Mouse (Mus musculus) forebrain, embryonic 15.5 days (tissue): Measurements from ENCODE around the gene Slc39a13. TPM values are rescaled to one million over a fixed set of nuclear protein-coding genes. Genes with fewer than 3 reads are reported as not detected.
"Not testable (repeated sequence)": the region's sequence is repeated elsewhere in the genome, so short reads cannot be mapped to it uniquely, and the experiment has no call there.

Source experiments
- ATAC-seq: fragments of 200-750 bp; cut with Nextera tagmentation; replicated peaks from 2 replicates; pipeline ENCODE4 v1.8.0; 2017; ENCODE audit warnings: mild to moderate bottlenecking, moderate TSS enrichment, moderate library complexity
- H3K27ac ChIP-seq: fragments of 300-500 bp; sonication (generic); replicated peaks from 2 replicates; pipeline ENCODE4 v1.5.1; 2015; ENCODE audit warnings: mild to moderate bottlenecking, inconsistent platforms
- H3K27me3 ChIP-seq: fragments of 300-500 bp; sonication (generic); 2 replicates; pipeline ENCODE4 v1.6.1; 2015; ENCODE audit warnings: inconsistent platforms
- H3K36me3 ChIP-seq: fragments of 300-500 bp; sonication (generic); 2 replicates; pipeline ENCODE4 v1.6.1; 2015; ENCODE audit warnings: mild to moderate bottlenecking, inconsistent platforms
- H3K4me1 ChIP-seq: fragments of 300-500 bp; sonication (generic); 2 replicates; pipeline ENCODE4 v1.6.1; 2015; ENCODE audit warnings: inconsistent platforms
- H3K4me2 ChIP-seq: fragments of 300-500 bp; sonication (generic); replicated peaks from 2 replicates; pipeline ENCODE4 v1.6.1; 2015; ENCODE audit warnings: mild to moderate bottlenecking, inconsistent platforms
- H3K4me3 ChIP-seq: fragments of 300-500 bp; sonication (generic); 2 replicates; pipeline ENCODE4 v1.5.1; 2015; ENCODE audit warnings: mild to moderate bottlenecking, inconsistent platforms
- H3K9ac ChIP-seq: fragments of 300-500 bp; sonication (generic); replicated peaks from 2 replicates; pipeline ENCODE4 v1.6.1; 2015; ENCODE audit warnings: mild to moderate bottlenecking, inconsistent platforms
- H3K9me3 ChIP-seq: fragments of 300-500 bp; sonication (generic); 2 replicates; pipeline ENCODE4 v1.6.1; 2016; ENCODE audit warnings: inconsistent platforms
- WGBS: fragments of 180-500 bp; shearing (Covaris S2); methylation state at CpG from one replicate; pipeline ENCODE4 v1.1.7; 2015; ENCODE audit warnings: mixed read lengths; 5-methylcytosine and 5-hydroxymethylcytosine counted together
- polyA plus RNA-seq: library from polyadenylated mRNA; unstranded; fragments of >200 nt; fragmentation: Nextera tagmentation; extraction: Ambion mirVana; gene quantifications from 2 replicates; pipeline ENCODE4 v1.2.1, GENCODE M21; 2015

The Slc39a13 gene
- polyA plus RNA-seq, 1 experiment from 2014 or later: 23.7 TPM

- WGBS: 18% methylated on average over 3 of the region's 3 CpGs
- Histone ChIP-seq H3K9ac (no peak overlapping the region), H3K9me3 (no peaks in the 10 kb centered on the region), H3K4me1 (no peaks in the 10 kb centered on the region), H3K4me3 (no peak overlapping the region), H3K27ac (no peak overlapping the region), H3K27me3 (no peaks in the 10 kb centered on the region), H3K36me3 (no peaks in the 10 kb centered on the region), H3K4me2 (no peak overlapping the region)
- ATAC-seq: no peak
These were observed 37.2 kb downstream of the Slc39a13 start for GRCm38 (mm10) chr2:91033000-91033399.

GRCm38 (mm10) chr2:91031216-91031615, 39.0 kb downstream of the Slc39a13 start:
- Histone ChIP-seq H3K27me3 (no peaks in the 10 kb centered on the region), H3K4me1 (no peaks in the 10 kb centered on the region), H3K4me2 (no peak overlapping the region), H3K4me3 (no peak overlapping the region), H3K9me3 (no peaks in the 10 kb centered on the region), H3K36me3 (no peaks in the 10 kb centered on the region), H3K9ac (no peak overlapping the region), H3K27ac (no peak overlapping the region)
- WGBS: 89% methylated on average over 4 of the region's 4 CpGs
- ATAC-seq: no peak

GRCm38 (mm10) chr2:91027391-91028214, 42.6 kb downstream of the Slc39a13 start:
- Histone ChIP-seq H3K4me2 (no peak overlapping the region), H3K36me3 (no peaks in the 10 kb centered on the region), H3K4me1 (no peaks in the 10 kb centered on the region), H3K4me3 (no peak overlapping the region), H3K9me3 (no peaks in the 10 kb centered on the region), H3K27me3 (no peaks in the 10 kb centered on the region), H3K27ac (no peak overlapping the region), H3K9ac (no peak overlapping the region)
- no peak for ATAC-seq
- 83% methylated on average over 9 of the region's 9 CpGs for WGBS

- H3K4me3 ChIP-seq: no peak overlapping the region
- H3K4me1 ChIP-seq: no peaks in the 10 kb centered on the region
- 85% methylated on average over 1 of the region's 1 CpGs for WGBS
- H3K27ac ChIP-seq: no peak overlapping the region
- H3K4me2 ChIP-seq: no peak overlapping the region
- H3K36me3 ChIP-seq: no peaks in the 10 kb centered on the region
- H3K9me3 ChIP-seq: no peaks in the 10 kb centered on the region
- no peak for ATAC-seq
- H3K27me3 ChIP-seq: no peaks in the 10 kb centered on the region
- H3K9ac ChIP-seq: no peak overlapping the region
These were observed 43.7 kb downstream of the Slc39a13 start for GRCm38 (mm10) chr2:91026491-91026890.

GRCm38 (mm10) chr2:91025081-91025516, 45.1 kb downstream of the Slc39a13 start:
- no peaks in the 10 kb centered on the region for H3K9me3 ChIP-seq
- no peak overlapping the region for H3K4me2 ChIP-seq
- H3K4me3 ChIP-seq: no peak overlapping the region
- H3K36me3 ChIP-seq: no peaks in the 10 kb centered on the region
- no peaks in the 10 kb centered on the region for H3K4me1 ChIP-seq
- H3K27ac ChIP-seq: 0 out of 2 replicates have a peak overlapping the region, but pooled peaks have one; percentile 7
- WGBS: 74% methylated on average over 1 of the region's 1 CpGs
- no peak overlapping the region for H3K9ac ChIP-seq
- no peak for ATAC-seq
- no peaks in the 10 kb centered on the region for H3K27me3 ChIP-seq

GRCm38 (mm10) chr2:91023956-91024355, 46.3 kb downstream of the Slc39a13 start:
- no peak overlapping the region for H3K4me3 ChIP-seq
- no peak overlapping the region for H3K27ac ChIP-seq
- H3K9me3 ChIP-seq: no peaks in the 10 kb centered on the region
- no peak overlapping the region for H3K9ac ChIP-seq
- 100% methylated on average over 1 of the region's 1 CpGs for WGBS
- H3K36me3 ChIP-seq: peaks cover 5% of the 10 kb centered on the region; the same call in 1 of the 2 replicates
- H3K4me1 ChIP-seq: no peaks in the 10 kb centered on the region
- ATAC-seq: no peak
- H3K4me2 ChIP-seq: no peak overlapping the region
- H3K27me3 ChIP-seq: no peaks in the 10 kb centered on the region

- no peak overlapping the region for H3K4me3 ChIP-seq
- no peak overlapping the region for H3K27ac ChIP-seq
- 67% methylated on average over 2 of the region's 2 CpGs for WGBS
- no peaks in the 10 kb centered on the region for H3K27me3 ChIP-seq
- no peaks in the 10 kb centered on the region for H3K4me1 ChIP-seq
- peaks cover 5% of the 10 kb centered on the region; the same call in 1 of the 2 replicates for H3K36me3 ChIP-seq
- no peak for ATAC-seq
- H3K9me3 ChIP-seq: no peaks in the 10 kb centered on the region
- no peak overlapping the region for H3K4me2 ChIP-seq
- no peak overlapping the region for H3K9ac ChIP-seq
These were observed 47.1 kb downstream of the Slc39a13 start for GRCm38 (mm10) chr2:91023131-91023530.

GRCm38 (mm10) chr2:91022266-91022665, 48.0 kb downstream of the Slc39a13 start:
- ATAC-seq, H3K4me3 ChIP-seq, H3K27me3 ChIP-seq, H3K4me2 ChIP-seq, H3K27ac ChIP-seq, H3K36me3 ChIP-seq, H3K9me3 ChIP-seq, H3K9ac ChIP-seq, H3K4me1 ChIP-seq: not testable (repeated sequence)
- WGBS: 96% methylated on average over 7 of the region's 7 CpGs

GRCm38 (mm10) chr2:91019911-91020310, 50.3 kb downstream of the Slc39a13 start:
- no peak overlapping the region for H3K27ac ChIP-seq
- H3K27me3 ChIP-seq: no peaks in the 10 kb centered on the region
- H3K4me3 ChIP-seq: no peak overlapping the region
- H3K36me3 ChIP-seq: peaks cover 16% of the 10 kb centered on the region
- no peak for ATAC-seq
- no peaks in the 10 kb centered on the region for H3K4me1 ChIP-seq
- 93% methylated on average over 3 of the region's 3 CpGs for WGBS
- no peaks in the 10 kb centered on the region for H3K9me3 ChIP-seq
- no peak overlapping the region for H3K4me2 ChIP-seq
- H3K9ac ChIP-seq: no peak overlapping the region

GRCm38 (mm10) chr2:91018061-91018788, 52.0 kb downstream of the Slc39a13 start:
- no peak; the same call in 1 of the 2 replicates for ATAC-seq
- 75% methylated on average over 8 of the region's 8 CpGs for WGBS
- no peaks in the 10 kb centered on the region for H3K27me3 ChIP-seq
- peaks cover 33% of the 10 kb centered on the region for H3K36me3 ChIP-seq
- no peaks in the 10 kb centered on the region for H3K9me3 ChIP-seq
- H3K4me3 ChIP-seq: no peak overlapping the region
- no peak overlapping the region for H3K9ac ChIP-seq
- H3K4me1 ChIP-seq: no peaks in the 10 kb centered on the region
- no peak overlapping the region for H3K4me2 ChIP-seq
- H3K27ac ChIP-seq: no peak overlapping the region

GRCm38 (mm10) chr2:91015386-91015785, 54.8 kb downstream of the Slc39a13 start:
- Histone ChIP-seq H3K36me3 (peaks cover 56% of the 10 kb centered on the region), H3K4me1 (no peaks in the 10 kb centered on the region), H3K9ac (no peak overlapping the region), H3K27me3 (no peaks in the 10 kb centered on the region), H3K27ac (no peak overlapping the region), H3K9me3 (no peaks in the 10 kb centered on the region), H3K4me2 (no peak overlapping the region), H3K4me3 (no peak overlapping the region)
- WGBS: 86% methylated on average over 4 of the region's 4 CpGs
- no peak for ATAC-seq

GRCm38 (mm10) chr2:91013881-91014280, 56.3 kb downstream of the Slc39a13 start:
- H3K9ac ChIP-seq: no peak overlapping the region
- no peaks in the 10 kb centered on the region for H3K4me1 ChIP-seq
- no peak for ATAC-seq
- no peak overlapping the region for H3K4me2 ChIP-seq
- H3K36me3 ChIP-seq: peaks cover 66% of the 10 kb centered on the region
- no peaks in the 10 kb centered on the region for H3K27me3 ChIP-seq
- WGBS: 96% methylated on average over 2 of the region's 2 CpGs
- no peak overlapping the region for H3K27ac ChIP-seq
- no peak overlapping the region for H3K4me3 ChIP-seq
- H3K9me3 ChIP-seq: no peaks in the 10 kb centered on the region
